Mouse (Mus musculus) liver, embryonic 11.5 days (tissue): Measurements from ENCODE around the gene Etfb. TPM values are rescaled to one million over a fixed set of nuclear protein-coding genes. Genes with fewer than 3 reads are reported as not detected.

Experiments used
- ATAC-seq: fragments of 200-750 bp; cut with Nextera tagmentation; replicated peaks from 2 replicates; pipeline ENCODE4 v1.8.0; 2017; ENCODE audit warnings: moderate number of reproducible peaks, mild to moderate bottlenecking, moderate TSS enrichment, moderate library complexity; ENCODE audit not compliant: low FRiP score
- DNase-seq: peaks from one replicate; pipeline ENCODE4 v3.0.0-alpha.2; 2017; ENCODE audit warnings: low spot score
- H3K27ac ChIP-seq: fragments of 300-500 bp; sonication (generic); 2 replicates; pipeline ENCODE4 v1.5.1; 2014; ENCODE audit warnings: mild to moderate bottlenecking, low read depth, low read length, control low read depth
- H3K27me3 ChIP-seq: fragments of 300-500 bp; sonication (generic); replicated peaks from 2 replicates; pipeline ENCODE4 v1.6.1; 2014; ENCODE audit warnings: low read length, mixed read lengths; ENCODE audit not compliant: control insufficient read depth, insufficient read depth
- H3K36me3 ChIP-seq: fragments of 300-500 bp; sonication (generic); 2 replicates; pipeline ENCODE4 v1.6.1; 2014; ENCODE audit warnings: mild to moderate bottlenecking, low read length, moderate library complexity, mixed read lengths; ENCODE audit not compliant: control insufficient read depth, insufficient read depth
- H3K4me1 ChIP-seq: fragments of 300-500 bp; sonication (generic); replicated peaks from 2 replicates; pipeline ENCODE4 v1.6.1; 2014; ENCODE audit warnings: low read length, mixed read lengths; ENCODE audit not compliant: control insufficient read depth, insufficient read depth
- H3K4me2 ChIP-seq: fragments of 300-500 bp; sonication (generic); 2 replicates; pipeline ENCODE4 v1.6.1; 2014; ENCODE audit warnings: mild to moderate bottlenecking, control low read depth, moderate library complexity
- H3K4me3 ChIP-seq: fragments of 300-500 bp; sonication (generic); 2 replicates; pipeline ENCODE4 v1.5.1; 2014; ENCODE audit warnings: low read depth, low read length, control low read depth
- H3K9ac ChIP-seq: fragments of 300-500 bp; sonication (generic); 2 replicates; pipeline ENCODE4 v1.6.1; 2014; ENCODE audit warnings: low read depth, low read length, control low read depth
- H3K9me3 ChIP-seq: fragments of 300-500 bp; sonication (generic); 2 replicates; pipeline ENCODE4 v1.6.1; 2016; ENCODE audit warnings: low read length, inconsistent platforms, mixed read lengths; ENCODE audit not compliant: control insufficient read depth
- WGBS: fragments of 180-500 bp; shearing (Covaris S2); extraction: QIAGEN DNeasy Blood & Tissue Kit; methylation state at CpG from one replicate; pipeline ENCODE4 v1.1.7; 2014; 5-methylcytosine and 5-hydroxymethylcytosine counted together
- polyA plus RNA-seq: library from polyadenylated mRNA; unstranded; fragments of >200 nt; fragmentation: Nextera tagmentation; extraction: Ambion mirVana; gene quantifications from 2 replicates; pipeline ENCODE4 v1.2.1, GENCODE M21; 2014

Gene Etfb
- polyA plus RNA-seq, 1 experiment from 2014 or later = 378 TPM

DNA sequence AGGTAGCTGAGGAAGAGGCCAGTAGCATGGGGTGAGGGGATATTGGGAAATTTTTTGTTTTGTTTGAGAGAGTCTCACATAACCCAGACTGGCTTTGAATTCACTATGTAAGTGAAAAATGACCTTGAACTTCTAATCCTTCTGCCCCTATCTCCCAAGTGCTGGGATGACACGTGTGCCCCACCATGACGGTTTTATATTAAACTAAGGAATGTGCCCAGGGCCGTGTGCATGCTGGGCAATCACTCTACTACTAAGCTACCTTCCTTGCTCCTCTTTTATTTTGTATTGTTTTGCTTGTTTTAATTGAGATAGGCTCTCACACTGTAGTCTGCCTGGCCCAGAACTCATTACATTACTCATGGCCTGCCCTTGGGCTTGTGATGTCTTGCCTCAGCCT lies 2.8 kb upstream of the Etfb start:
- Histone ChIP-seq H3K9me3 (no peaks in the 10 kb centered on the region), H3K27me3 (no peaks in the 10 kb centered on the region), H3K9ac (no peak overlapping the region), H3K27ac (no peak overlapping the region), H3K36me3 (no peaks in the 10 kb centered on the region), H3K4me2 (no peak overlapping the region), H3K4me3 (no peak overlapping the region), H3K4me1 (peaks cover 23% of the 10 kb centered on the region)
- WGBS = 75% methylated on average over 3 of the region's 3 CpGs
- DNase-seq (no peak), ATAC-seq (no peak)

DNA sequence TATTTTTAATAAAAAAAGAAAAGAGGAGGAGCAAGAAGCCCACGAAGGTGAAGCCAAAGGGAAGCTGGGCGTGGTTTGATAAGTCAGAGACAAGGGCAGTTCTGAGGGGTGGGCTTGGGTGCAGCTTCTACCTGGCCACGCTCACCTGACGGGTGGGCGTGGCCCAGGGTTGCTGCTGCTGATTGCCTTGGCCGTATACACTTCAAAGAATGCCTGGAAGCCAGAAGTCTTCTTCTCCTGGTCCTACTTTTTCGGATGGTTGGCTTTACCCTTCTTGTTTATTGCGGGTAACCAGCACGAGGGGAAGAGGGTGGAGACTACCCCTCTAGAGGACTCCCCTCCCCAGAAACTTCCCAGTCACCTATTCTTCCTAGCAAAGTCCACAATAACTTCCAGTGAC lies 1.2 kb upstream of the Etfb start:
- Histone ChIP-seq H3K27ac (peak overlapping the region; percentile 92), H3K9ac (peak overlapping the region; percentile 75), H3K4me3 (peak overlapping the region; percentile 68), H3K4me1 (peaks cover 30% of the 10 kb centered on the region), H3K27me3 (no peaks in the 10 kb centered on the region), H3K4me2 (peak overlapping the region; percentile 98), H3K9me3 (no peaks in the 10 kb centered on the region), H3K36me3 (no peaks in the 10 kb centered on the region)
- WGBS = 10% methylated on average over 9 of the region's 9 CpGs
- DNase-seq = no peak
- no peak for ATAC-seq

DNA sequence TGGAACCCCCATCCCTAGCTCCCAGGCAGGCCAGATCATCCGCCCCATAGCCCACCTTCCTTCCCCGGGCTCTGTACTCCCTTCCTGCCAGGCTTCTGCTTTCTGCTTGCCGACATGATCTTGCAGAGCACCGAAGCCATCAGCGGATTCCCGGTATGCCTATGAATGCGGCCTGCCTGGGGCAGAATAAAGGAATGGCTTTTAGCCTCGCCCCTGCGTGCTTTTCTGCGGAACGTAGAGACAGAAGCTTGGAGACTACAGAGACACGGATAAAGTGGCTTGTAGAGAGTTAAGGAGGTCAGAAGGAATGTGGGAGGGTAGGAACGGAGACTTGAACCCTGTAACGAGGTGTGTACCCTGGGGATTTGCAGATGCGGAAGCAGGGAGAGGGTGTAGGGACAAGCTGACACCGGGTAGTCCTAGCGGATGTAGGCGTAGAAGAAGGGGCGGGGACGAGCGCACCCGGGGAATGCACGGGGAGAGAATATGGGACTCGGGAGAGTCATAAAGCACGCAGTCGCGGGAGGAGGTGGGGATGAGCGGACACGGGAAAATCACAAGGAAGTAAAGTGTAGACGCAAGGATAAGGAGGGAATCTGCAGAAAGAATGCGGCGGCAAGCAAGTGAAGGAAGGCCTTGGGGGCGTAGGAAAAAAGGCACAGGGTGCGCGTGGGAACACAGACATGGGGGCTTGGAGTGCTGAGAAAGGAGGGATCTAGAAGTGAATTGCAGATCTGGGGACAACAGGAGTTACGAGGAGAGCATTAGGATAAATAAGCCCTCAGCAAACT lies 562 bp upstream of the Etfb start:
- Histone ChIP-seq H3K9me3 (no peaks in the 10 kb centered on the region), H3K4me2 (peak overlapping the region; percentile 98), H3K4me1 (peaks cover 30% of the 10 kb centered on the region), H3K4me3 (peak overlapping the region; percentile 68), H3K27me3 (no peaks in the 10 kb centered on the region), H3K36me3 (no peaks in the 10 kb centered on the region), H3K9ac (peak overlapping the region; percentile 75), H3K27ac (peak overlapping the region; percentile 92)
- under 1% methylated on average over 36 of the region's 36 CpGs for whole genome bisulfite sequencing
- peak; percentile 82 for DNase-seq
- ATAC-seq = peak; percentile 87

DNA sequence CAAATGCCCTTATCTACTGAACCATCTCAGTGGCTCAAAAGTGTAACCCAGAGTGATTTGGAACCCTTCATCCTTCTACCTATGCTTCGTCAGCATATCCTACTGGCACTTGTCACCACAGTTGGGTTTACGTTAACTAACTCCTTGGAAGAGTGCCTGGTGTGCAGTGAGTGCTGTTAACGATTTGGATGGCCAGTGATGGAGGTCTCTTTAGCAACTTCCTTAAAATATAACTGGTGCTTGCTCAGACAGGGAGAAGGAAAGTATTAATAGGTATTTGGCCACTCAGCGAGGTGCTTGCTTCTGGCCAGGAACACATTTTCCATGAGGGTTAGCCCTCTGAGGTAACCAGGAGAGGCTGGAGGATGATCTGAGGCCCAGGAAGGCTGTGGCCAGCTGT lies 3.9 kb downstream of the Etfb start:
- H3K9me3 ChIP-seq = no peaks in the 10 kb centered on the region
- ATAC-seq (no peak), DNase-seq (no peak)
- WGBS = 76% methylated on average over 4 of the region's 4 CpGs
- H3K9ac ChIP-seq = no peak overlapping the region
- no peaks in the 10 kb centered on the region for H3K27me3 ChIP-seq
- H3K4me1 ChIP-seq = peaks cover 31% of the 10 kb centered on the region
- no peak overlapping the region for H3K4me2 ChIP-seq
- H3K27ac ChIP-seq = no peak overlapping the region
- H3K4me3 ChIP-seq = no peak overlapping the region
- no peaks in the 10 kb centered on the region; the same call in 1 of the 2 replicates for H3K36me3 ChIP-seq

DNA sequence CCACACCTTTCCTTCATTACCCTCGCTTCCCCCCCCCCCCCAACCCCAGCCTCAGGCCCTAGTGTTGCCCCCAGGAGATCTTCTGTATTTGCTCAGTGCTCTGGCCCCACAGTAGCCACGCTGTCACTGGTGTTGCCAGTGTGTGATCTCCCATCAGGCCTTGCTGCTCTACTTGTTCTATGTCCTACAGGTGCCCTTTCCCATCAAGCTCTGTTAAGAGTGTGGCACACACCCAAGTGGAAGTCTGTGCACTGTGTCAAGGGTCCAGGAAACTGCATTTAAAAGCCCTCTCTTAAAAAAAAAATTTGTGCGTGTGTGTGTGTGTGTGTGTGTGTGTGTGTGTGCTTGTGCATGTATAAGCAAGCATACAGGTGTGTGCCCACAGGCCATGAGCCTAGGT lies 4.4 kb downstream of the Etfb start:
- no peaks in the 10 kb centered on the region for H3K27me3 ChIP-seq
- no peak overlapping the region for H3K27ac ChIP-seq
- no peak overlapping the region for H3K4me3 ChIP-seq
- ATAC-seq = no peak
- H3K9me3 ChIP-seq = no peaks in the 10 kb centered on the region
- no peak overlapping the region for H3K4me2 ChIP-seq
- no peak for DNase-seq
- 93% methylated on average over 2 of the region's 3 CpGs for WGBS
- H3K36me3 ChIP-seq = peaks cover 4% of the 10 kb centered on the region; the same call in 1 of the 2 replicates
- peaks cover 29% of the 10 kb centered on the region for H3K4me1 ChIP-seq
- H3K9ac ChIP-seq = no peak overlapping the region

DNA sequence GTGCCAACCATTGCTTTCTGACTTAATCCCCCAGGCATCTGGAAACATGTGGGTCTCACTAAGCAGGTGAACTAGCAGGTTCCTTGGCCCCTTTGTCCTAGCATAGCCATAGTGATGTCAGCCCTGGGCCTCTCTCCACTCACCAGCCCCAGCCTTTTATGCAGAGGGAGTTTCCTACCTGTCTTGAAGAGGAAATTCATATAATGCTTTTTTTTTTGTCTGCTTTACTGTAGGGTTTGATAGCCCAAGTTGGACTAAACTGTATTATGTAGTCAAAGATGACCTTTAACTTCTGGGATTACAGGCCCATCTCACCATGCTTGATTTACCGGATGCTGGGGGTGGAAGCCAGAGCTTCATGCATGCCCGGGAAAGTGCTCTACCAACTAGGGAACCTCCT lies 5.9 kb downstream of the Etfb start:
- no peak for DNase-seq
- WGBS = 91% methylated on average over 2 of the region's 2 CpGs
- H3K4me3 ChIP-seq = no peak overlapping the region
- peaks cover 23% of the 10 kb centered on the region for H3K4me1 ChIP-seq
- H3K27me3 ChIP-seq = no peaks in the 10 kb centered on the region
- no peak overlapping the region for H3K4me2 ChIP-seq
- H3K27ac ChIP-seq = no peak overlapping the region
- no peaks in the 10 kb centered on the region for H3K9me3 ChIP-seq
- peaks cover 14% of the 10 kb centered on the region; the same call in 1 of the 2 replicates for H3K36me3 ChIP-seq
- H3K9ac ChIP-seq = no peak overlapping the region
- no peak for ATAC-seq

DNA sequence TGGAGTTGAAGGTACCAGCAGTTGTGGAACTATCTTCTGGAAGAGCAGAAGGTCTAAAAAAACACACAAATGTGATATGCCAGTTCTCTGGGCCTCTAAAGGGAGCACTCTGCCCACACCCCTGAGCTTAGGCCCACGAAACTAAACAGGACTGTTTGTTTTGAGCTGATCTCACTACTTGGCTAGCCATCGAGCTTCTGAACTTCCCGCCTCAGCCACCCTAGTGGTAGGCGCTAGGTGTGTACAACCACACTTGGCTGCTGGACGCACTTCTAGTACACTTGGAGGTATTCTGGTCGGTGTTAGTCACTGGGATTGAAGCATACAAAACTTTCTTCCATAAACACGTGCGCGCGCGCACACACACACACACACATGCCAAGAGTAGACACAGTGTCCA lies 7.8 kb downstream of the Etfb start:
- DNase-seq = no peak
- WGBS = 94% methylated on average over 11 of the region's 11 CpGs
- peaks cover 22% of the 10 kb centered on the region for H3K36me3 ChIP-seq

DNA sequence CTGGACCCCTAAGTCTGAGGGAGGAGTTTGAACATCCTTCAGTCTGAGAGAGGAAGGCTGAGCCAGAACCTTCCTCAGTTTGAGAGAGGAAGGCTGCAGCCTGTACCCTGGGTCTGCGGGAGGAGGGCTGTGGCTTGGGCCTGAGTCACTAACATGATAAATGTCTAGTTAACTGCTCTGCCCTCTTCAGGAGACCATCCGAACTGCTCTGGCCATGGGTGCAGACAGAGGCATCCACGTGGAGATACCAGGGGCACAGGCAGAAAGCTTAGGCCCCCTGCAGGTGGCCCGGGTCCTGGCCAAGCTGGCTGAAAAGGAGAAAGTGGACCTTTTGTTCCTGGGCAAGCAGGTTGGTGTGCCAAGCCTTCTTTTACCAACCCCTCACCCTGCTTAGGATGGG lies 8.7 kb downstream of the Etfb start:
- no peak overlapping the region for H3K4me2 ChIP-seq
- DNase-seq (no peak), ATAC-seq (peak; percentile 61)
- H3K9ac ChIP-seq = no peak overlapping the region
- H3K9me3 ChIP-seq = no peaks in the 10 kb centered on the region
- H3K27ac ChIP-seq = no peak overlapping the region
- H3K4me1 ChIP-seq = peaks cover 7% of the 10 kb centered on the region
- H3K4me3 ChIP-seq = no peak overlapping the region
- WGBS = 37% methylated on average over 4 of the region's 4 CpGs
- H3K27me3 ChIP-seq = no peaks in the 10 kb centered on the region
- H3K36me3 ChIP-seq = peaks cover 29% of the 10 kb centered on the region

More for the DNA sequence above, 7.8 kb downstream of the Etfb start:
- Histone ChIP-seq H3K9me3 (no peaks in the 10 kb centered on the region), H3K4me1 (peaks cover 11% of the 10 kb centered on the region), H3K9ac (no peak overlapping the region), H3K27ac (no peak overlapping the region), H3K27me3 (no peaks in the 10 kb centered on the region), H3K4me2 (no peak overlapping the region), H3K4me3 (no peak overlapping the region)
- no peak for ATAC-seq
